Mouse (Mus musculus): ENCODE measurements around the gene Gpr39.

GRCm38 (mm10) chr1:125660901-125661300 is 15.9 kb upstream of the Gpr39 start:
- TF ChIP-seq CTCF (IDR thresholded peaks at IDR 0.05; ENCODE audit: control insufficient read depth, insufficient read depth, low read length), result no peak
- TF ChIP-seq POLR2A (IDR thresholded peaks at IDR 0.05; ENCODE audit: borderline replicate concordance, control insufficient read depth, low read depth, low read length), result no peak

All from bone marrow, adult 2 months (tissue).